Mouse (Mus musculus): ENCODE measurements around the gene Amz2. TPM values are rescaled to one million over a fixed set of nuclear protein-coding genes. Genes with fewer than 3 reads are reported as not detected.

Gene Amz2
- polyA plus RNA-seq, 1 experiment from 2014 or later, result 56.1 TPM

DNA sequence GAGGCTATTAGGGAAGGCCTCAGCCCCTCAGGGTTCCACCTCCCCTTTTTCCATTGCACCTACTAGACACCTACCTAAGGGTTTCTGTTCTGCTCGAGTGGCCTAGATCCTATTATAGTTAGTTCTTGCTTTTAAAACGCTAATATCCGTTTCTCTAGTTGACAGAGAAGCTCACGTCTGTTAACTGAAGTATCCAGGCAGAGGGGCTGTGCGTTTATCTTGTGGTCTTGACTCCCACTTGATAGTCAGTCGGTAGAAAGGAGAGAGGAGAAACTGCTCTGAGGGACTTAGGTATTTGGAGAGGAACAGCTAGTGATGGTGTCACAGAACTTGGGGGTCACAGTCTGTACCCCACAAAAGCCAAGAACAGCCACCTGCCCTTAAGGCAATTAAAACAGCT lies 50.9 kb downstream of the Amz2 start:
- Histone ChIP-seq H3K36me3 (ENCODE audit: control insufficient read depth, insufficient read depth, low read length) (no peaks in the 10 kb centered on the region), H3K9ac (ENCODE audit: low read depth, low read length) (no peak overlapping the region), H3K9me3 (replicated peaks; ENCODE audit: control insufficient read depth, low read length, poor library complexity, severe bottlenecking) (no peaks in the 10 kb centered on the region), H3K4me2 (ENCODE audit: low read length) (no peak overlapping the region), H3K27me3 (ENCODE audit: control insufficient read depth, insufficient read depth, low read depth, low read length) (no peaks in the 10 kb centered on the region), H3K4me3 (ENCODE audit: low read depth, low read length) (no peak overlapping the region), H3K4me1 (ENCODE audit: control insufficient read depth, insufficient read depth, low read length) (peaks cover 7% of the 10 kb centered on the region; the same call in 1 of the 2 replicates), H3K27ac (ENCODE audit: low read length) (no peak overlapping the region)
- WGBS, result 19% methylated on average over 6 of the region's 6 CpGs
- ATAC-seq, result no peak

DNA sequence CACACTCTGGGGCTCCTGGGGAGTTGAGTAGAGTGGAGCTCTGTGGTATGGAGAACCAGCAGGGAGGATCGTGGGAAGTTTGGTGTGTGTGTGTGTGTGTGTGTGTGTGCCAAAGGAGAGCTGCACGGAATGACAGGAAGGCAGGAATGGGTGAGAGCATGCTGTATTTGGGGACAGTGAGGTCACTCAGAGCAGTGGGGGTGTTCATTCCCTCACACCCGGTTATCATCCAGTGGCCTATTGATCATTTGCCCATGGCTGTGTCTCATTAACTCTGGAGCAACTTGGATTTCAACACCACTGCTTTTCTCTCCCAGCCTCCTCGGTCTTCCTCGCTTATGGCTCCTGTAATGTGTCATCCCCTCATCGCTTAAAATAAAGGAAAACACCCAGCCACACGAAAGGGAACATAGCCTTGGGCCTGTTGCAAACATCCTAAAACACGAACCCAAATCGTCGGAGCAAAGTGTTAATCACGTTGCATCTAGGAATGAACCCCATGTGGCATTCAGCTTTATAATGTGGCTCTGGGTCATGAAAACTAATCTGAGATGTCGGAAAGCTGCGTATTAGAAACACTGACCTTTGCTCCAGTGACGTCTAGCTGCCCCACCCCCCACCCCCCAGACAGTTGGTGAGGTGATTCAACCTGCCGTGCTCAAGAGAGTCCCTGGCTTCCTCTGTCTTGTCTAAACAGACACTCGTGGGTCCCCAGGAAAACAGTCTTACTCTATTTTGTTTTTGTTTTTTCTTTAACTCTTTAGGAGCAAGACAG lies 52.0 kb downstream of the Amz2 start:
- Histone ChIP-seq H3K9ac (ENCODE audit: low read depth, low read length) (no peak overlapping the region), H3K4me2 (ENCODE audit: low read length) (no peak overlapping the region), H3K9me3 (replicated peaks; ENCODE audit: control insufficient read depth, low read length, poor library complexity, severe bottlenecking) (no peaks in the 10 kb centered on the region), H3K27ac (ENCODE audit: low read length) (no peak overlapping the region), H3K27me3 (ENCODE audit: control insufficient read depth, insufficient read depth, low read depth, low read length) (no peaks in the 10 kb centered on the region), H3K36me3 (ENCODE audit: control insufficient read depth, insufficient read depth, low read length) (no peaks in the 10 kb centered on the region), H3K4me3 (ENCODE audit: low read depth, low read length) (no peak overlapping the region), H3K4me1 (ENCODE audit: control insufficient read depth, insufficient read depth, low read length) (peaks cover 3% of the 10 kb centered on the region; the same call in 1 of the 2 replicates)
- WGBS, result 50% methylated on average over 16 of the region's 16 CpGs
- no peak for ATAC-seq

DNA sequence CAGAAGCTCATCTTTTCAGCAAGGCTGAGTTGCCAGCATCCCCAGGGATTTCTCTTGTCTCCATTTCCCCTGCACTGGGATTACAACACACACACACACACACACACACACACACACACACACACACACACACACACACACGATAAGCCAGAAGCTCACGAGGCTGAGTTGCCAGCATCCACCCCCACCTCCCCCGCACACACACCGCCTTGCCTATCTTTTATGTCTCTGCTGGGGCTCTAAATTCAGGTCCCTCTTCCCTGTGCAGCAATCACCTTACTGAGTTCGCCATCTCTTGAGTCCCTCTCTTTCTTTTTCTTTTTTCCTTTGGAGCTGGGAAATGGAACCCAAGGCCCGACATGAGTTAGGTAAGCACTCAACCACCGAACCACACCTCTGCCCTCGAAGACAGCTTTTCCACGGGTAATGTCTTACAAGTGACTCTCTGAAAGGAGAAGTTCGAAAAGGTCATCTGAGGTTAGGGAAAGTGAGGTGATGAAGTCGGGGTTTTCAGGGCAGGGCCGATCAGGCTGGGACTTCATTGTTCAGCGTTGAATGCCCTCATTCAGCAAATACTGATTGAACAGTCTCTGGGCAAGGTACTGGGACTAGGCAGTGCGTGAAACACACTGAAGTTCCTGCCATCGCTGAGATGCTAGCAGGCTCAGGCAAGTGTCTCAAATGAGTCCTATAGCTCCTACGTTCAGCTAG lies 54.0 kb downstream of the Amz2 start:
- Histone ChIP-seq H3K4me1 (ENCODE audit: control insufficient read depth, insufficient read depth, low read length) (no peaks in the 10 kb centered on the region), H3K27ac (ENCODE audit: low read length) (no peak overlapping the region), H3K9ac (ENCODE audit: low read depth, low read length) (no peak overlapping the region), H3K27me3 (ENCODE audit: control insufficient read depth, insufficient read depth, low read depth, low read length) (no peaks in the 10 kb centered on the region), H3K4me3 (ENCODE audit: low read depth, low read length) (no peak overlapping the region), H3K9me3 (replicated peaks; ENCODE audit: control insufficient read depth, low read length, poor library complexity, severe bottlenecking) (no peaks in the 10 kb centered on the region), H3K4me2 (ENCODE audit: low read length) (no peak overlapping the region), H3K36me3 (ENCODE audit: control insufficient read depth, insufficient read depth, low read length) (no peaks in the 10 kb centered on the region)
- 45% methylated on average over 16 of the region's 16 CpGs for WGBS
- no peak for ATAC-seq

DNA sequence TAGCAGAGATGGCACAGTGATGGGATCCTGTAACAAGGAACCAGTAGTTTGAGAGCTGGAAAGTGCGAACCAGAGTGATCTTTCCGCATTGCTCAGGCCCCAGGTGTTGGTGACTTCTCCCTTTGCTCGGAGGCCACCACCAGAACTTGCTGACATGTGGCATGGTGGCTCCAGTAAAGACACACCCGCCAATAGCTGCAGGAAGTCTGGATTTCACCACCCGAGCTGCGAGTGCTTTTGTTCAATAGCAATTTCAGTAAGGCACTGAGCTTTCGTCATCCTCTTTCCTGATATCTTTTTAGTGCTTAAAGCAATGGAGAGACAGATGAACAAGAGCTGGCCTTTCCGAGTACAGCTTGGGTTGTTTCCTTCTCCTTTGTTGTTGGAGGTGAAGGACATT lies 54.7 kb downstream of the Amz2 start:
- no peak for ATAC-seq
- no peaks in the 10 kb centered on the region for H3K27me3 ChIP-seq (ENCODE audit: control insufficient read depth, insufficient read depth, low read depth, low read length)

GRCm38 (mm10) chr11:109485398-109486045 lies 59.8 kb downstream of the Amz2 start:
- Histone ChIP-seq H3K4me1 (ENCODE audit: control insufficient read depth, insufficient read depth, low read length) (no peaks in the 10 kb centered on the region), H3K36me3 (ENCODE audit: control insufficient read depth, insufficient read depth, low read length) (no peaks in the 10 kb centered on the region), H3K27me3 (ENCODE audit: control insufficient read depth, insufficient read depth, low read depth, low read length) (no peaks in the 10 kb centered on the region), H3K4me2 (ENCODE audit: low read length) (no peak overlapping the region), H3K27ac (ENCODE audit: low read length) (no peak overlapping the region), H3K4me3 (ENCODE audit: low read depth, low read length) (no peak overlapping the region), H3K9ac (ENCODE audit: low read depth, low read length) (no peak overlapping the region), H3K9me3 (replicated peaks; ENCODE audit: control insufficient read depth, low read length, poor library complexity, severe bottlenecking) (no peaks in the 10 kb centered on the region)
- 86% methylated on average over 15 of the region's 15 CpGs for WGBS
- ATAC-seq, result no peak

More for the DNA sequence above, 54.7 kb downstream of the Amz2 start:
- H3K4me1 ChIP-seq (ENCODE audit: control insufficient read depth, insufficient read depth, low read length), result no peaks in the 10 kb centered on the region
- no peak overlapping the region for H3K4me2 ChIP-seq (ENCODE audit: low read length)
- no peak overlapping the region for H3K9ac ChIP-seq (ENCODE audit: low read depth, low read length)
- no peaks in the 10 kb centered on the region for H3K36me3 ChIP-seq (ENCODE audit: control insufficient read depth, insufficient read depth, low read length)
- H3K27ac ChIP-seq (ENCODE audit: low read length), result no peak overlapping the region
- H3K9me3 ChIP-seq (replicated peaks; ENCODE audit: control insufficient read depth, low read length, poor library complexity, severe bottlenecking), result no peaks in the 10 kb centered on the region
- H3K4me3 ChIP-seq (ENCODE audit: low read depth, low read length), result no peak overlapping the region
- WGBS, result 82% methylated on average over 8 of the region's 8 CpGs

DNA sequence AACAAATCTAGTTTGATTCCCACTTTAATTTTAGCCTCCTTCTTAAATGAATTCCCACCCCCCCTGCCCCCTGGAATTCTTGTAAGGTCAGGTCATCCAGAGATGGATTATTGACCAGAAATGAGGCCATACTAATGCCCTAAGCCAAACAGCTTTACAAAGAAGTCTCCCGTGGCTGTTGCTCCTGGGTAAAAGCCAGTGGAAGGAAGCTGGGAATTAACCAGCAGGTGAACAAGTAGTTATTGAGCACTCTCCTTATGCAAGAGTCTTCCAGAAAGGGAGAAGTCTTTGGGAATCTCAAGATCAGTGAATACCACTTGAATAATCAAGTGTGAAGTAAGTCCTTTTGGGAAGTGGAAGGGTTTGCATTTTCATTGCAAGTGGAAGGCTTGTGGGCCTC lies 61.4 kb downstream of the Amz2 start:
- H3K4me2 ChIP-seq (ENCODE audit: low read length), result no peak overlapping the region
- H3K27ac ChIP-seq (ENCODE audit: low read length), result no peak overlapping the region
- H3K4me1 ChIP-seq (ENCODE audit: control insufficient read depth, insufficient read depth, low read length), result no peaks in the 10 kb centered on the region
- no peaks in the 10 kb centered on the region for H3K36me3 ChIP-seq (ENCODE audit: control insufficient read depth, insufficient read depth, low read length)
- H3K9me3 ChIP-seq (replicated peaks; ENCODE audit: control insufficient read depth, low read length, poor library complexity, severe bottlenecking), result no peaks in the 10 kb centered on the region
- ATAC-seq, result no peak
- no peaks in the 10 kb centered on the region for H3K27me3 ChIP-seq (ENCODE audit: control insufficient read depth, insufficient read depth, low read depth, low read length)
- H3K9ac ChIP-seq (ENCODE audit: low read depth, low read length), result no peak overlapping the region
- WGBS, result 12% methylated on average over 1 of the region's 1 CpGs
- no peak overlapping the region for H3K4me3 ChIP-seq (ENCODE audit: low read depth, low read length)

DNA sequence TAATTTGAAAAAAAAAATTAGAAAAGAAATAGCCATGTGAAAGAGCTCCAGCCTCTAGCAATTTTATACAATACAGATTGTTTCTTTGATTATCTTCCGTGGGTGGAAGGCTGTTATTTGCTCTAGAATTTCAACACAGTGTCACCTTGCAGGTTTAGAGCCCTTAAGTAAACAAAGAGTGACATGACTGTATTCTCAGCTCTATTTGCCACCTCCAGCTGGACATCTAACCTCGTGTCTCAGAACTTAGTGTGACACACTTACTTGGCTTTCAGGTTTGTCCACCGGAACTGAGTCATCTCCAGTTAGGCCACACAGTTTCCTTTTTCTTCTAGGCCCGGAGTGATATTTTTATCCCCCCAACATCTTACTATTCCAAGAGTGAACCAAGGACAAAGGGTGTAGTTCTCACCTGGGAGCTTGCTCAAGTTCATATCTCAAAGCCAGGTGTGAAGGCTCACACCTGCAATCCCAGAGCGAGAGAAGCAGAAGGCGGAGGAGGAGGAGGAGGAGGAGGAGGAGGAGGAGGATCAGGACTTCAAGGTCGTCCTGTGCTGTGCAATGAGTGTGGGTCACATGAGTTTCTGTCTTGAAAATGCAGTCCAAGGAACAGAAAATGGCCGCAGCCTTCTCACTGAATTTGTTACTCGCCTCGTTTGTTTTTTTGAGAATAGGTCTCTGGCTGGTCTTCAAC lies 62.4 kb downstream of the Amz2 start:
- Histone ChIP-seq H3K36me3 (ENCODE audit: control insufficient read depth, insufficient read depth, low read length) (no peaks in the 10 kb centered on the region), H3K27me3 (ENCODE audit: control insufficient read depth, insufficient read depth, low read depth, low read length) (no peaks in the 10 kb centered on the region), H3K4me3 (ENCODE audit: low read depth, low read length) (no peak overlapping the region), H3K4me1 (ENCODE audit: control insufficient read depth, insufficient read depth, low read length) (no peaks in the 10 kb centered on the region), H3K9ac (ENCODE audit: low read depth, low read length) (no peak overlapping the region), H3K27ac (ENCODE audit: low read length) (no peak overlapping the region), H3K4me2 (ENCODE audit: low read length) (no peak overlapping the region), H3K9me3 (replicated peaks; ENCODE audit: control insufficient read depth, low read length, poor library complexity, severe bottlenecking) (no peaks in the 10 kb centered on the region)
- 84% methylated on average over 10 of the region's 10 CpGs for WGBS
- ATAC-seq, result no peak

DNA sequence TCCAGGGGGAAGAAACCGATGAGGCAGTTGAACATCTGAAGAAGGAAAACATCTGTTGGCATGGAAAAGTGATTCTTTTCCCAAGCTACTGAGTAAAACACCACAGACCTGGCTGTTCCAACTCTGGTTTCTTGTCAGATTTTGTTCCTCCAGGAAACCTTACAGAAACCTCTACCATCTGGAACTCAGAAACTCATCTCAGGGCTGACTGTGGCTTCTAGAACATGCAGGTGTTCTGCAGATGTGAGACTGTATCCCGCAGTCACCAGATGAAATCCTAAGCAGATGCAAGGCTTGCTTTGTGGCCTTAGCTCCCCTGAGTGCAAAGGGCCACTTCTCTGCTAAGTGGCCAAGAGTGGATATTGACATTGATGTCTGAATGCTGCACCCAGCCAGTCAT lies 64.0 kb downstream of the Amz2 start:
- Histone ChIP-seq H3K27me3 (ENCODE audit: control insufficient read depth, insufficient read depth, low read depth, low read length) (no peaks in the 10 kb centered on the region), H3K4me1 (ENCODE audit: control insufficient read depth, insufficient read depth, low read length) (no peaks in the 10 kb centered on the region), H3K4me2 (ENCODE audit: low read length) (no peak overlapping the region), H3K4me3 (ENCODE audit: low read depth, low read length) (no peak overlapping the region), H3K27ac (ENCODE audit: low read length) (no peak overlapping the region), H3K9ac (ENCODE audit: low read depth, low read length) (no peak overlapping the region), H3K9me3 (replicated peaks; ENCODE audit: control insufficient read depth, low read length, poor library complexity, severe bottlenecking) (no peaks in the 10 kb centered on the region), H3K36me3 (ENCODE audit: control insufficient read depth, insufficient read depth, low read length) (no peaks in the 10 kb centered on the region)
- no peak for ATAC-seq
- WGBS, result 96% methylated on average over 2 of the region's 2 CpGs

All from midbrain, embryonic 16.5 days (tissue).